Mouse (Mus musculus): ENCODE results near the gene Rae1. TPM values are rescaled to one million over a fixed set of nuclear protein-coding genes. Genes with fewer than 3 reads are reported as not detected.

The Rae1 gene
- total RNA-seq, 2 experiments from 2014 or later = 54.5 to 54.8 TPM

DNA sequence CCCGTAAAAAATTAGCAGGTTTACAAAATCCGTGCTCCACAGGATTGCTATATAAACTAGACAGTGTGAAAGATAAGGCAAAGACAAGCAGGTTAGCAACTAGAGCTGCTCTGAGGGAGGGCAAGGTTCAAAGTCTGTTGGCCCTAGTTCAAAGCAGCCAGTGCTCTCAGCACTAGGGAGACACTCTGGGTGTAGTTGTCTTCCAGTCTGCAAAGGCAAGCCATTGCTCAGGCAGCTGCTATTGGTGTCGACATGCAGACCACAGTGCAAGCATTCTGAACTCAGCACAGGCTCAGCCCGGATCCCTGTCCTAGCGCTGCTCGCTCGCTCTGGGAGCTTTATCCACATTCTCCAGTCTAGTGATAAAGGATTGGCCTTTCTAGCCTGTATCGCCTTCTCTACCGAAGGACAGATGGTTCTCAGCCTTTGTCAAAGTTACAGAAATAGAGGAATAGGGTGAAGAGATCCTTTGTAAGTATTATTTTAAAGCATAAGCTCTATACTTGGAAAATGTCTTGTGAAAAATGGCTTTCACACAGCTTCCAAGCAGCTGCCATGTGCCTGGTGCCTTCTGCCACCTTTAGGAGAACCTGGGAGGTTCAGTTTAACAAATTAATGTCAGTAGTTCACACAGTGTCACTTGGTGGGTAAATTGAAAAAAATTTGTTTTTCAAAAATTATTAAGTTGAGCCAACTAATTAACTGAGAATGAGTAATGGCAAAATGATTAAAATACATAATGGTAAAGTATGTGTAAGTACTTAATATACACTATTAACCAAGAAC, 16.9 kb upstream of the Rae1 start:
- DNase-seq (ENCODE audit: low spot score in 2 of 2) = peak in 1 of 2 experiments; percentile 35

DNA sequence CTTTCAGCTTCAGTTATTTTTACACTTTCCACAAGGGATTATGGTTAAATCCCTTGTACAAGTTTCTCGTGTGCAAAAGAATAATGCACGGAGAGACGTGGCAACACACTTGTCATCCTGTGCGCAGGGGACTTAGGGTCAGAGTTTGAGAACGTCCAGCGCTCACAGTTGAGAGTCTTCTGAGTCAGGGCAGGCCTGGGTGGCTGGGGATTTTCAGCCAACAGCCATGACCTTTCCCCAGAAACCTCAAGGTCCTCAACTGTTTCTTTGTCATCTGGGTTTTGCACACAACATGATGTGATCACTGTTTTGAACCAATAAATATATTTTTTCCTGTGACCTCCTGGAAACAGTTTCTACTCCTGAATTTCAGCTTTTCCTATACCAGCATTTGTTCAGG, 9.8 kb upstream of the Rae1 start:
- DNase-seq (ENCODE audit: low spot score in 2 of 2) = no peak
- intact Hi-C loops (cut with DNase I) = no loop called here

More for the DNA sequence above, 16.9 kb upstream of the Rae1 start:
- intact Hi-C loops (cut with DNase I) = no loop called here

DNA sequence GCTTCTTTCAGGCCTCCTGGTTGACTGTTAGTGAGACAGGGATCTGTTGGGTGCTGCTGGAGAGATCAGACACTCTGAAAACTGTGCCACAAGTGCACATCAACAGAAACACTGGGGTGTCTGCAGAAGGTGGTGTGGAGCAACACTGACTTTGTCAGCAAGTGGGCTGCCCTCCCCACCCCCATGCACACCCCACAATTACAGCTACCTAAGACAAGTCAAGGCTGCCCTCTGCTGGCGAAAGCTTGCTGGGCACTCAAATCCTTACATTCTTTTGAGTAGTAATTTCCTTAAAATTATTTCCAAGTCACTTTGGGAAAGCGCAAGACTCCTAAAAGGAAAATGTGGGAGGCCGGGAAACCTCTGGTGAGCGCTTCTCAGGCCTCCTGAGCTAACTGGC, 3.7 kb upstream of the Rae1 start:
- intact Hi-C loops (cut with DNase I) = loop anchor here (1.0 to 2.0 kb wide), 2 partner anchors 165 to 517 kb away; no protein-coding TSS in a partner anchor
- DNase-seq (ENCODE audit: low spot score in 2 of 2) = peak; percentile 69 to 81

DNA sequence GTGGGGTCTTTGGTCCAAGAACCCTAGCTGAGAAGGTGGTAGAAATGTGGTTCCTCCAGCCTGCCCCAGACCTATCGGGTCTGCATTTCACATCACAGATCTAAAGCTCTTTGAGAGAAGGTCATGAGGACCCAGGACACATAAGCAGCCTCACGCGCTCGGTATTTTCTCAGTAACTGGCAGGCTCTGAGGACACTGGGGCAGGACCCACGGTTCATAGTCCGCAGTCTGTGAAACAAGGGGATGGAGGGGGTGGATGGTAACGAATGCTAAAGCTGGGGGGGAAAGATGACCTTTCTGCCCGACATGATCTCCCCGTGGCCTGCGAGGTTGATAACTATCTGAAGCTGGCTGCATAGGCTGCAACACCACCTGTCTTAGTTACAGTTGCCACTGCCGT, 2.2 kb upstream of the Rae1 start:
- no peak for DNase-seq (ENCODE audit: low spot score in 2 of 2)
- intact Hi-C loops (cut with DNase I) = loop anchor here (2.0 kb wide), 2 partner anchors 83 to 519 kb away; no protein-coding TSS in a partner anchor

DNA sequence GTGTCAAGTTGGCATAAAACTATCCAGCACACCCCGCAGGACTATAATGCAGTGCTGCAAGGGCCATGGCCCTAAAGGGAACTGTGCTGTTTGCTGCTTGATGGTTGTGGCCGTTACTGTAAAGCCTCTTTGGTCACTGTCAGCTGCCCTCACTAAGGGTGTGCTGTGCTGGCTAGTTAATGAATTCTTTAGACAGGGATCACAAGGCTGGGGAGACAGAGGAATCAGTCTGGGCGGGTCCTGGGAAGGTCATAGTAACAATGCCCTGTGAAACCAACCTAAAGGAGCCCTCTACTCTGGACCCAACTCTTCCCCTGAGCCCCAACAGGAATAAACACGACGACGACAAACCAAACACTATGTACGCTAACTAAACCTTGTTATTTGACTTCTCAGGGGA, 1.4 kb upstream of the Rae1 start:
- DNase-seq (ENCODE audit: low spot score in 2 of 2) = no peak
- intact Hi-C loops (cut with DNase I) = loop anchor here (2.0 kb wide), 1 partner anchor 82 kb away; no protein-coding TSS in a partner anchor

DNA sequence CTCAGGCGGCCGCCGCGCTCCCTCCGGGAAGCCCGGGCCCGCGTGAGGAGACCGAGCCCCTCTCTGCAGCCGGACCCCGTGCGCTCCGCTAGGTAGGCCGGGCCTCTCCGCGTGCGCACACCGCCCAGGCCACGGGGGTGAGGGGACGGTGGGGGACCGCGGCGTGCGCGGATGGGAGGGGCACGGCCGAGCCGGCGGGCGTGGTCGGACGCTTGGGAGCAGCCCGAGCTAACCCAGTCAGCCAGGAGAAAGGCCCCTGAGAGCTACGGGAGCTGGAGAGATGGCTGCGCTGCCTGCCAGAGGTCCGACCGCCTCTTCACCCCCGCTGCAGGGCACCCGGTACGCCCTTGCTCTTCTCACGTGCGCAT, 352 bp downstream of the Rae1 start:
- intact Hi-C loops (cut with DNase I) = loop anchor here (1.0 kb wide), 1 partner anchor 21 kb away; no protein-coding TSS in a partner anchor
- DNase-seq (ENCODE audit: low spot score in 2 of 2) = no peak

DNA sequence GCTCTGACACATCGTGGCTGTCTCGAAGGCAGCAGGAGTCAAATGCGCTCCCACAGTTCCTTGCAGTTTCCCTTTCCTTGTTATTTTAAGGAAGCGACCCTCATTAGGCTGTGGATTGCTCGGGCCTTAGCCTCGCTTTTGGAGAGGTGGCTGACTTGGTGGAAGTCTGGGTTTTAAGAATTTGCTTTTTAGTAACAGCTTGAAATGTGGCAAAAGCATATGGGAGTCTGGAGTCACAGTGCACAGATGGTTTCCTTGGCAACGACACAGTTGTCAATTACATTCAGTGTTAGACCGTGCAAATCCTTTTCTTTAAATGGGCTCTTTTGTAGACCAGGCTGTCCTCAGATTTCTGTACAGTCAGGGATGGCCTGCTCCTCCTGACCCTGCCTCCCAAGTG, 1.0 kb downstream of the Rae1 start:
- peak; percentile 38 to 72 for DNase-seq (ENCODE audit: low spot score in 2 of 2)
- intact Hi-C loops (cut with DNase I) = loop anchor here (1.0 kb wide), 1 partner anchor 20 kb away; no protein-coding TSS in a partner anchor

DNA sequence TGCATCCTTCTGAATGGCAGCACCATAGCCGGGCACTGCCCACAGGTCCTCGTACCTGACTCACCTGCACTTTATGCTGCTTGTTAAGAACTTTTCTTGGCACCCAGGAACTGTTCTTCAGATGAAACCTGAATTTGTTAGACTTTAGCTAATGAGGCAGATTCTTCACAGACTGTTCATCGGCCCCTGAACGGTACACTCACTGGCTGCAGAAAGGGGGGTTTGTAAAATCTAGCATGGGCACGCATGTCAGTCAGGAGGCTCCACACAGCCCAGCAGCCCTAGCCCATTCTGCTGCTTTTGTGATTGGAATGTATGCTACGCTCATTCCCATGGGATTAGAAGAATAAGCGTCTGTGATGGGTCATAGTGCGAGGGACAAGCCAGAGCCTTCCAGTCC, 3.8 kb downstream of the Rae1 start:
- no peak for DNase-seq (ENCODE audit: low spot score in 2 of 2)
- intact Hi-C loops (cut with DNase I) = no loop called here

DNA sequence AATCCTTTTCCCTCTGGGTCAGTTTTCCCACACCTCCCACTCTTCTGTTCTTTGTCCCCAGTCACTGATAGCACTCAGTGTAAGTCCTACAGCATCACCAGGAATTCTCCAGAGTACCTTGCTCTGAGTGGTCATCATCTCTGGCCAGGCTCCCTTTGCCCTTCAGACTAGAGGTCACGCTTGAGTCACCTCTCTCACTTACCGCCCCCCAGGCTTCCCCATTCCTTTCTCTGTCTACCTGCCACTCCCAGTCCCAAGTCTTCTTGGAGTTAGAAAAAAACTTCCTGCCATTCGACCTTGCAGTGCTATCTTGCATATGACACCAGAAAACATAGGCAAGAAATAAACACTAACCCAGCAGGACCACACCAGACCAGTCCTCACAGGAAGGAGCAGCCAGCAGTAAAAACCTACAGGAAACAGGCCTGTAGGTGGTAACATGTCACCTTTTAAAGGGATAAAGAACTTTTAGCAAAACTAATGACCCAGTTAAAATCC, 10.4 kb downstream of the Rae1 start:
- intact Hi-C loops (cut with DNase I) = no loop called here
- DNase-seq (ENCODE audit: low spot score in 2 of 2) = no peak

DNA sequence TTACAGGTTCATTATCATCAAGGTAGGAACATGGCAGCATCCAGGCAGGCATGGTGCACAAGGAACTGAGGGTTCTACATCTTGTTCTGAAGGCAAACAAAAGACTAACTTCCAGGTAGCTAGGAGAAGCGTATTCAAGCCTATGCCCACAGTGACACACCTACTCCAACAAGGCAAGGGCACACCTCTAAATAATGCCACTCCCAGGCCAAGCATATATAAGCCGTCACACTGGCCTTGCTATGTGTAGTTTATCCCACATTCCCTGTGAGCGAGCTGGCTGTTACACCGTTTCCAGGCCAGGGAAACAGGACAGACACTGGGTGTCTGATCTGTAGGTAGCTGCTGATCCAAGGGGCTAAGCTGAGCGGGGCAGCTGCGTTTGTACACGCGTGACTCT, 11.5 kb downstream of the Rae1 start:
- intact Hi-C loops (cut with DNase I) = no loop called here
- no peak for DNase-seq (ENCODE audit: low spot score in 2 of 2)

DNA sequence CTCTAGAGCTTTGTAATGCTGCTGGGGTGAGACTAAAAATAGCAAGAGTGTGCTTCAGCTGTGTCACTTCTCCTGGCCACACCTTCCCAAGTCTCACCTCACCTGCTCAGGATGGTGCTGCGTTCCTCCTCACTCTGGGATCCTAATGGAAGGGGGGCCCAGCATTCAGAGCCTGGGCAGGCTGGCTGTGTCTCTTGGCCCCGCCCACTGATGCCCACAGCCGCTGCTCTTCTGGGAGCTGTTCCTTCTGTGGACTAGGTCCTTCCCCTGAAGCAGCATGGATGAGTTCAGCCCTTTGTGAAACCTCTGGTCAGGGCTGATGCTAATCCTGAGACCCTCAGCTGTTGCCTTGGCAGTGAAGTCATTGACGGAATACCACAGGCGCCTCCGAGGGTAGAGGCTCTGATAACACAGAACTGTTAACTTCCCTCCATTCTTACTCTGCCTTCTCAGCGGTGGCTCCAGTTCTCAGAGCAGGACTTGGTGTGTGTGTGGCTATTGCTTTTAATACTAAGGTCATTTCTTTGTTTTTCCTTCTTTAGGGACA, 14.9 kb downstream of the Rae1 start:
- no peak for DNase-seq (ENCODE audit: low spot score in 2 of 2)
- intact Hi-C loops (cut with DNase I) = no loop called here

DNA sequence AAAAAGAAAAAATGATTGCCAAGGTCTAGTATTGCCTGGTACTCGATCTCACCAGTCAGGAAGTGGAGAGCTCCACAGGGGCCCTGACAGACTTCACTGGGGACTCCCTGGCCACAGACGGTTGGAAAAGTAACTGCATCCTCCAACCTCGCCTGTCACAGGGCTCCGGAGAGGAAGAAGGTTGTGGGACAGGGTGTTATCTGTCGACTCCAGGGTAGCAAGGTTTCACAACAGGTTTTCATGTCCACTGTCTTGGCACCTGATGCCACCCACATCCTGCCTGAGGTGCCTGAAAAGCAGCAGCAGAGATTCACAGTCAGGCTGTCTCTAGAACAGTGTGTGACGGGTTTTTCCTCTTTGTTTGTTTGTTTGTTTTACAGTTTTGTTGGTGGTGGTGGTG, 18.0 kb downstream of the Rae1 start:
- intact Hi-C loops (cut with DNase I) = no loop called here
- no peak for DNase-seq (ENCODE audit: low spot score in 2 of 2)

DNA sequence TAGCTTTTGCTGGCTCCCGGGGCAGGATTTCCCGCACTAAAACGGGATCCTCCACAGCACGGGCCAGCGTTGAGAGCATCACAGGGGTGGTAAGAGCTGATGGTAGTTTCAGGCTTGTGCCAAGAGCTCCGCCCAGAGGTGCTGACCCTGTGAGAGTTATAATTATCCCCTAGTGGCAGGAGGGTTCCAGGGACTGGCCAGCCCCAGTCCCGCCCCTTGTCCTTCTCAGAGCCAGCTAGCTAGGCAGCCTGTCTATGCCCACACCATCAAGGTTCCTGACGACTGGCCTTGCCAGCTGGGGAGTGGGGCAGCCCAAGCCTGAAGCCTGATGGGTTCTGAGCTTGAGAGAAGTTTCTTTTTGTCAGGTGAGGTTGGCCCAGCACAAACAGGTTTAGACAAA, 18.7 kb downstream of the Rae1 start:
- intact Hi-C loops (cut with DNase I) = no loop called here
- no peak for DNase-seq (ENCODE audit: low spot score in 2 of 2)

DNA sequence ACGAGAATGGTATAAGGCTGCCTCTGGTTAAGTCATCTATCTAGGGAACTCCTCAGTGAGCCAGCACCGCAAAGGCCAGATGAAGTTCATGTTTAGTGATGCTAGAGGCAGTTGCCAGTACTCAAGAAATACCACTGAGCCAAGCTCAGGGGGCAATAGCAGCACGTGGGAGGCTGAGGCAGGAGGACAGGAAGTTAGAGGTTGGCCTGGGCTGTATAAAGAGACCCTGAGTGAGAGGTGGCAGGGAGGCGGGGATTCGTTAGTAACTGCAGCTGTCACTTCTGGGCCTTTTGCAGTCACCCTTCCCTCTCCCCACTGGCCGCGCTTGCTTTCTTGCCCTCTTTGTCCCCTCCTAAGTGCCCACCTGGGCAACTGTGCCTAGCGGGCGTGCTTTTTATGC, 19.4 kb downstream of the Rae1 start:
- DNase-seq (ENCODE audit: low spot score in 2 of 2) = no peak
- intact Hi-C loops (cut with DNase I) = no loop called here

DNA sequence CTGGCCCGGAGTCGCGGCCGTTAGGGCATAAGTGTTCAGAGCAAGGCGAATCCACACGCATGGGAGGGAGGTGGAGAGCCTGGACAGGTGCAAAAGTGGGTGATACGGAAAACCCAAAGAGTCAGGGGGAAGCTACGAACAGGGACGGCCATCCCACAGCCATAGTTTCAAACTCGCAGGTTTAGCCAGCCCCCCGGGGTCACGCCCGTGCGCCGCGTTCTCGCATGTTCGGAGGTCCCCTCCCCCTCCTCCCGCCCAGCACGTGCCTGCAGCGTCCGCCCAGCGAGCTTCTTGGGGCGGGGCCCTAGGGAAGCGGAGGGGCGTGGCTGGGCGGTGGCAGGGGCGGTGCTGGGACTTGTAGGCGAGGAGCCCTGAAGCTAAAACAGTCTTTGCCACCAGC, 19.9 kb downstream of the Rae1 start:
- intact Hi-C loops (cut with DNase I) = loop anchor here (10.0 kb wide), 1 partner anchor 65 kb away; no protein-coding TSS in a partner anchor
- peak; percentile 80 to 81 for DNase-seq (ENCODE audit: low spot score in 2 of 2)

DNA sequence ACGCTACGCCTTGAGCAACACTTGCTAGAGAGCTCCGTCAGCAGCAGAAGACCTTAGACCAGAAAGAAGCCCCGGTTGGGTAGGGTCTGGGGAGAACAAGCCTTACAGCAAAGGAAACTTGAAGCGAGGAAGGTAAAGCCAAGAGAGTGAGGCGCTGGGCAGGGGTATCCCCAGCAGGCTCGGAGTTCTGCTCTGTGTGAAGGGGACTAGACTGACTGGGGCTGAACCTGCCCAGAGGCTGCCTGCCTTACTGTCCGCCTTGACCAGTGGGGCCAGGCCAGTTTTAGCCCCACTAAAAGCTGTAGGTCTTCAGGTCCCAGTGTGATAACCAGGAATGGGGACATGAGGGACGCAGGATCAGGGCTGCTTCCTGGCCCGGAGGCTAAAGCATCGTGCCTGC, 20.5 kb downstream of the Rae1 start, which contains the start of gene Rbm38:
Gene Rbm38, plus strand, starts transcription at position 69 of the 400 bp plus-strand sequence.
- DNase-seq (ENCODE audit: low spot score in 2 of 2) = no peak
- intact Hi-C loops (cut with DNase I) = loop anchor here (10.0 kb wide), 1 partner anchor 64 kb away; no protein-coding TSS in a partner anchor

DNA sequence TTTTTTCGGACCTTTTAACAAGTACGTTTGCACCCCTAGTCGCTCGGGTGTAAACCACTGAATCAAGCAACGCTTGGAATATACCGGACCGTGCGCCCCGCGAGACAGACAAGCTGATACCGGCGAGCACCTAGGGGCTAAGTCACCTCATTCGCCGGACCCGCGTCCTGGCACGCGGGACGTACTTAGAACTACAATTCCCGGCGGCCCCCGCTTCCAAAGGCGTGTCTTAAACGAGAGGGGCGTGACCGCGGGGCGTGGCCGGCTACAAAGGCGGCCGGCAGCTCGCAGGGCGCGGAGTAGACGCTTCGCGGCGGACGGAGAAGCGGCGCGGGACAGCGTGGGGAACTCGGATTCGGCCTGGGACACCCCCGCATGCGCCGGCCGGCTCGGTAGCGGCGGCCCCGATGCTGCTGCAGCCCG, 21.7 kb downstream of the Rae1 start:
- peak; percentile 93 to 94 for DNase-seq (ENCODE audit: low spot score in 2 of 2)
- intact Hi-C loops (cut with DNase I) = loop anchor here (1.0 to 10.0 kb wide), 2 partner anchors 21 to 63 kb away; partner anchors contain the start of gene Rae1

DNA sequence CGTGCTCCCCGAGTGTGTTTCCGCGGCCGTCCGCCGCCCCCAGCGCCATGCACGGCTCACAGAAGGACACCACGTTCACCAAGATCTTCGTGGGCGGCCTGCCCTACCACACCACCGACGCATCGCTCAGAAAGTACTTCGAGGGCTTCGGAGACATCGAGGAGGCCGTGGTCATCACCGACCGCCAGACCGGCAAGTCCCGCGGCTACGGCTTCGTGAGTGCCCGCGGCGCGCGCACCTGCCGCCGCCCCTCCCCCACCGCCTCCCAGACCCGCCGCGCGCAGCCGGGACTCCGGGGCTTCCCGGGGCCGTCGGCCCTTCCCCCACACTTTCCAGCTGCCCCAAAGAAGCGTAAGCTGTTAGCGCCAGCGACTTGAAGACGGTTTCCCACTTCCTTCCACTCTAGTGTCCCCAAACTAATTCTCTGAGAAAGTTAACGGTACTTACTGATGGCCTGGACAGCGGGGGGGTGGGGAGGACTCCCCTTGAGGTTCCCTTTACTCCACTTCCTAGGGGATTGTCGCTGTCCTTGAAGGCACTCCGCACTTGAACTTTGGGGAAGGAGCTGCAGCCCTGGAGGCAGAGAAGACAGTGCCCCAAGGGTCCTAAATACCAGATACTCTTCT, 22.3 kb downstream of the Rae1 start:
- DNase-seq (ENCODE audit: low spot score in 2 of 2) = no peak
- intact Hi-C loops (cut with DNase I) = loop anchor here (10.0 kb wide), 1 partner anchor 63 kb away; no protein-coding TSS in a partner anchor

DNA sequence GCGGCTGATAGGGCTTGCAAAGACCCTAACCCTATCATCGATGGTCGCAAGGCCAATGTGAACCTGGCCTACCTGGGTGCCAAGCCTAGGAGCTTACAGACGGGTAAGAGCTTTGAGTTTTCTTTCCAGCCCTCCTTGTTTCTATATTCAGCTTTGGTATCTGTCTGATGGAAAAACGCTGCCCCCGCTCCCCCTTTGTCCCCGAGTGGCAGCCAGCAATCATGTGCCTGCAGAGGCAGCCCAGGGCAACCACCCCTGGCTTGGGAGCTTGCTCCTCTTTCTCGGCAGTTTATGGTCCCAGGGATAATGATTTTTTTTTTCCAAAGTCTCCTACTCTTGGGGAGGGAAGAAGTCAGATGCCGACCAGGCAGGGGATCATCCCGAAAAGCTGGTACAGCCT, 22.9 kb downstream of the Rae1 start:
- DNase-seq (ENCODE audit: low spot score in 2 of 2) = no peak
- intact Hi-C loops (cut with DNase I) = loop anchor here (10.0 kb wide), 1 partner anchor 62 kb away; no protein-coding TSS in a partner anchor

DNA sequence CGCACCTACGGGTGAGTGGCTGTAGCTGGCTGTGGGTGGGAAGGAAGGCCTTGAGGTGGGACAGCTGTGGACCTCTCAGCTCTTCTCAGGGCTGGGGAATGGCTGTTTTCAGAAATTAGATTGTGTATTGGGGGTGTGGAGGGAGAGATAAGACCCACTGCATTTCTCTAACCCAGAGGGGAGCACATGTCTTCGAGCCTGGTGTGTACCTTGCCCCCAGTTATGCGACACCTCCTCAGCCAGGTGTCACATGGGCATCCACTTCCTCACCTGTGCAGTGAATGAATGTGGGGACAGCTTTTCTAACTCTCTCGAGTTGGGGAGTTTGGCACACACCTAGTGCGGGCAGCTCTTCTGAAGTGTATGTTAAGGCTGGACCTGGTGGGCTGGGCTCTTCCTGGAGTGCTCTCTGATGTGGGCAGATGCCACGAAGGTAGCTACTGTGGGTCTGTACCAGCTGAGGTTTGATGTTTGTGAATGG, 23.5 kb downstream of the Rae1 start:
- intact Hi-C loops (cut with DNase I) = loop anchor here (10.0 kb wide), 1 partner anchor 61 kb away; no protein-coding TSS in a partner anchor
- DNase-seq (ENCODE audit: low spot score in 2 of 2) = no peak
